Mouse (Mus musculus) intestine, postnatal 0 days (tissue): ENCODE measurements around the gene Cdk5rap2. TPM values are rescaled to one million over a fixed set of nuclear protein-coding genes. Genes with fewer than 3 reads are reported as not detected.
A peak's percentile ranks its signal among the peaks of the same experiment; 100 is the strongest.

Experiments used
- ATAC-seq: fragments of 200-750 bp; cut with Nextera tagmentation; 2 replicates; pipeline ENCODE4 v1.8.0; 2017; ENCODE audit warnings: mild to moderate bottlenecking, moderate TSS enrichment, moderate library complexity
- H3K27ac ChIP-seq: fragments of 300-500 bp; sonication (generic); 2 replicates; pipeline ENCODE4 v1.5.1; 2014; ENCODE audit warnings: mild to moderate bottlenecking, low read depth, low read length, moderate library complexity
- H3K27me3 ChIP-seq: fragments of 300-500 bp; sonication (generic); replicated peaks from 2 replicates; pipeline ENCODE4 v1.6.1; 2014; ENCODE audit warnings: low read length, mixed read lengths; ENCODE audit not compliant: control insufficient read depth, insufficient read depth
- H3K36me3 ChIP-seq: fragments of 300-500 bp; sonication (generic); 2 replicates; pipeline ENCODE4 v1.6.1; 2014; ENCODE audit warnings: mild to moderate bottlenecking, moderate library complexity; ENCODE audit not compliant: control insufficient read depth, insufficient read depth
- H3K4me1 ChIP-seq: fragments of 300-500 bp; sonication (generic); replicated peaks from 2 replicates; pipeline ENCODE4 v1.6.1; 2014; ENCODE audit warnings: antibody characterized with exemption, low read length, mixed read lengths; ENCODE audit not compliant: control insufficient read depth, insufficient read depth
- H3K4me2 ChIP-seq: fragments of 300-500 bp; sonication (generic); replicated peaks from 2 replicates; pipeline ENCODE4 v1.6.1; 2014; ENCODE audit warnings: low read depth, mild to moderate bottlenecking, moderate library complexity
- H3K4me3 ChIP-seq: fragments of 300-500 bp; sonication (generic); 2 replicates; pipeline ENCODE4 v1.5.1; 2014; ENCODE audit warnings: low read depth, low read length
- H3K9ac ChIP-seq: fragments of 300-500 bp; sonication (generic); 2 replicates; pipeline ENCODE4 v1.6.1; 2014; ENCODE audit warnings: mild to moderate bottlenecking, low read depth, low read length
- H3K9me3 ChIP-seq: fragments of 300-500 bp; sonication (generic); 2 replicates; pipeline ENCODE4 v1.6.1; 2016; ENCODE audit warnings: mixed run types; ENCODE audit not compliant: control insufficient read depth
- CTCF ChIP-seq: sonication (generic); IDR thresholded peaks from 2 replicates; pipeline ENCODE4 v1.5.1; 2016; ENCODE audit warnings: low read depth, mild to moderate bottlenecking, control low read depth, antibody characterized with exemption, moderate library complexity
- WGBS: fragments of 180-500 bp; shearing (Covaris S2); extraction: QIAGEN DNeasy Blood & Tissue Kit; methylation state at CpG from one replicate; pipeline ENCODE4 v1.1.7; 2014; 5-methylcytosine and 5-hydroxymethylcytosine counted together
- polyA plus RNA-seq: library from polyadenylated mRNA; unstranded; fragments of >200 nt; fragmentation: Nextera tagmentation; extraction: Ambion mirVana; gene quantifications from 2 replicates; pipeline ENCODE4 v1.2.1, GENCODE M21; 2015

The Cdk5rap2 gene
- polyA plus RNA-seq, 1 experiment from 2014 or later = 5.4 TPM

DNA sequence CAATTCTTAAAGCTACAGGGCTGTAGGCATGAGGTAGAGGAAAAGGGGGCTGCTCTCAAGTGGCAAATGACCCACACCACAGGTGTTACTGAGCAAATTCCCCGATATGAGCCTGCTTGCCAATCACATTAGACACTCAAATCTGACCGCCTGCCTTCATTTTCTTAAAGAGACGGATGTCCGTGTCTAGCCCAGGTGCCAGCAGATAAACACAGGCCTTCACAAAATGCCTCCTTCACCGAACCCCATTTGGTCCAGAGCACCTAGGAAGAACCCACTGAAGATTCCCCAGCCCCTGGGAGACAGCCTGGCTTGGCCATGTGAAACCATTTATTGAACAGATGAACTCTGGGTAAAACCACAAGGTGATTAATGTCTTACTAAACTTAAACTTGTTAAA lies 13.5 kb downstream of the Cdk5rap2 start:
- 88% methylated on average over 5 of the region's 5 CpGs for WGBS
- Histone ChIP-seq H3K27me3 (no peaks in the 10 kb centered on the region), H3K4me2 (no peak overlapping the region), H3K4me1 (no peaks in the 10 kb centered on the region), H3K9me3 (no peaks in the 10 kb centered on the region), H3K9ac (no peak overlapping the region), H3K36me3 (peaks cover 10% of the 10 kb centered on the region), H3K27ac (no peak overlapping the region), H3K4me3 (no peak overlapping the region)
- TF ChIP-seq CTCF = no peak
- no peak for ATAC-seq

DNA sequence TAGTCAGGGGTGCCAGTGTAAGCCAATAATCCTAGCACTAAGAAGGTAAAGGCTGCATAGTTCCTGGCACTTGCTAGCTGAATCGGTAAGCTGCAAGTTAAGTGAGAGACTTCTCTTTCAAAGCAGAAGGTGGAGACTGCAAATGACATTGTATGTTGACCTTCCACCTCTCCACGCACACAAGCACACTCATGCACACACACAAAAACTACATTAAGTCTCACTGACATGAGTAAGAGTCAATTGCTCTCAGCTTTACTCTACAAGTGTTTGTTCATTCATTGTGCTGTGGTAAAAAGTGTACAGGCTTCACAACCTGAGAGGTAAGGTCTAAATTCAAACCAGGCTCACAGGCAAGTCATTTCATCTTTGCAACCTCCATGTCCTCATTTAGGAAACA lies 15.5 kb downstream of the Cdk5rap2 start:
- 90% methylated on average over 2 of the region's 2 CpGs for WGBS

DNA sequence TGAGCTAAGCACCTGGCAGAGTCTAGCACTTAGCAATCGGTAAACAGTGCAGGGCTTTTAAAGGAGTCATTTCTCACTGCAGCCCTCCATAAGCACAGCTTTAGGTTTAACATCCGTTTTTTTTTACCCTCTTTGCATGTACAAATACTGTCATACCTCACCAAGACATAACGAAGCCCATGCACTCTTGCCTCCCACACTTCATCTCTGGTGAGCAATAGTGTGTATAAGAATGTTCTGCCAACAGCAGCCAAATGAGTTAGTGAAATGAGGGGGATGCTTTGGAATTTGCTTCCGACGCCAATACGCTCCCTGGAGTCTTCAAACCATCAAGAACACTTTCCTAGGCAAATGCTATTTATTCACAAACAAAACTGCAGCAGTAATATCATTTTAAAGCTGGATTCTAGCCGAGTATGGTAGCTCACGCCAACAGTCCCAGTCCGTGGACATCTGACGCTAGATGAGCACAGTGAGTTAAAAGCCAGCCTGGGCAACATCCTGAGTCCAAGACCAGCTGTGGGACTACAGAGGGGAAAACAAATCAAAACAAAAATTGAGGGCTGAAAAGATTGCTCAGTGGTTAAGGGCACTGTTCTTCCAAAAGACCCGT lies 18.4 kb downstream of the Cdk5rap2 start:
- no peak for ATAC-seq
- no peaks in the 10 kb centered on the region for H3K9me3 ChIP-seq
- no peak for TF ChIP-seq CTCF
- no peaks in the 10 kb centered on the region for H3K27me3 ChIP-seq
- no peaks in the 10 kb centered on the region for H3K4me1 ChIP-seq
- H3K4me3 ChIP-seq = no peak overlapping the region
- no peak overlapping the region for H3K4me2 ChIP-seq
- H3K9ac ChIP-seq = no peak overlapping the region
- no peak overlapping the region for H3K27ac ChIP-seq
- WGBS = 63% methylated on average over 11 of the region's 11 CpGs
- H3K36me3 ChIP-seq = no peaks in the 10 kb centered on the region; the same call in 1 of the 2 replicates

More for the DNA sequence above, 15.5 kb downstream of the Cdk5rap2 start:
- Histone ChIP-seq H3K9me3 (no peaks in the 10 kb centered on the region), H3K36me3 (peaks cover 2% of the 10 kb centered on the region), H3K4me3 (no peak overlapping the region), H3K4me2 (no peak overlapping the region), H3K9ac (no peak overlapping the region), H3K27ac (no peak overlapping the region), H3K27me3 (no peaks in the 10 kb centered on the region), H3K4me1 (no peaks in the 10 kb centered on the region)
- TF ChIP-seq CTCF = no peak
- ATAC-seq = no peak

DNA sequence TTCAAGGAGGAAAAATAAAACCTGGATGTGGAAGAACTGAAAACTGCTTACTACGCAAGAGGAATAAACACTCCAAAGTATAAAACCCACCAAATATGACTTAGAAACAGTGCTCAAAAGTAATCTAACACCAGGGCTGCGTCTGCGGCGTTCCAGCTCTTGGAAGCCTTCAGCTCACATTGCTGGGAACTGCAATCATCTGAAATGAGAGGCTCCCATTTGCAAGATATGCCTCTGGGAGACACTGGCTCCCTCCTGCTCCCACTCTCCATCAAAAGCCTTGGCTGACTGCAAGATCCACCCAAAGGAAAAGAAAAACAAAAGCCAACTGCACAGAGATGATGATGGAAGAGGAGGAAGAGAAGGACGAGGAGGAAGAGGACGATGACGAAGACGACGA lies 19.2 kb downstream of the Cdk5rap2 start:
- 74% methylated on average over 9 of the region's 9 CpGs for WGBS
- Histone ChIP-seq H3K27ac (no peak overlapping the region), H3K9me3 (no peaks in the 10 kb centered on the region), H3K4me1 (no peaks in the 10 kb centered on the region), H3K4me3 (no peak overlapping the region), H3K4me2 (no peak overlapping the region), H3K36me3 (no peaks in the 10 kb centered on the region), H3K27me3 (no peaks in the 10 kb centered on the region), H3K9ac (no peak overlapping the region)
- ATAC-seq = no peak
- TF ChIP-seq CTCF = no peak

DNA sequence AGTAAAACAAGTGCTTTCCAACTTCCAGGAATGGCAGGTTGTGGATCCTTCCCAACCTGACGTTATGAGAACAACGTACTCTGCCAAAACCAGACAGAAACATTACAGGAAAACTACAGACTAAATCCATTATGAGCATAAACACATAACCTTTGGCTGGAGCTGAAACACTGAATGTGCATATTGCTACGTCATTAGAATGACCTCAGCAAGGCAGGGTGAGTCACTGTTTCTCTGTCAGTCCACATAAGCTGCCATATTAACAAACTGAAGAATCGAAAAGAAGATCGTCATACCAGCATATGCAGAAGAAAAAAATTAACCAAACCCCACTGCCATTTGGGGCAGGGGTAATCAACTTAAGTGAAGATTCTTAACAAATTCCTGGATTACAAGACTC lies 24.0 kb downstream of the Cdk5rap2 start:
- Histone ChIP-seq H3K9ac (no peak overlapping the region), H3K4me2 (no peak overlapping the region), H3K27me3 (no peaks in the 10 kb centered on the region), H3K27ac (no peak overlapping the region), H3K4me1 (no peaks in the 10 kb centered on the region), H3K36me3 (no peaks in the 10 kb centered on the region), H3K9me3 (no peaks in the 10 kb centered on the region), H3K4me3 (no peak overlapping the region)
- TF ChIP-seq CTCF = no peak
- WGBS = 72% methylated on average over 5 of the region's 5 CpGs
- no peak for ATAC-seq

DNA sequence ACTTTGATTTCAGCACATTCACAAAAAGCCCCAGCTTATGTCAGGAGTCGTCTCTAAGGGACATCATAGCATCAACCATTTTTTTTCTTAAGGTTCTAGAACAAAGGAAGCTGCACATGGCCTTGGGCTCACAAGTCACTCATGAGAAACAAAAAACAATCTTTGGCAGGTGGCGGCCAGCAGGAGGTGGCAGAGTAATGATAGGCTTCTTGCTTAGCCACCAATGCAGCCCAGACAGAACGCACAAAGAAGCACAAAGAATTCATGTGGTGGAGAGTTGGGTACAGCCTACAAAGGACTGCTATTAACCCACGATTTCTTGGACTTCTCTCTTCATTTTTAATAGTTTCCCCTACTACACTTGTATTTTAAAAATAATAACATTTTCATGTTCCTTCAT lies 32.9 kb downstream of the Cdk5rap2 start:
- Histone ChIP-seq H3K4me3 (no peak overlapping the region), H3K4me1 (no peaks in the 10 kb centered on the region), H3K27ac (no peak overlapping the region), H3K9me3 (no peaks in the 10 kb centered on the region), H3K9ac (no peak overlapping the region), H3K27me3 (no peaks in the 10 kb centered on the region), H3K36me3 (peaks cover 7% of the 10 kb centered on the region; the same call in 1 of the 2 replicates), H3K4me2 (no peak overlapping the region)
- 91% methylated on average over 4 of the region's 4 CpGs for WGBS
- ATAC-seq = no peak
- TF ChIP-seq CTCF = peak; percentile 20; the same call in 1 of the 2 replicates
